Mouse (Mus musculus): ENCODE results near the gene Cel. TPM values are rescaled to one million over a fixed set of nuclear protein-coding genes. Genes with fewer than 3 reads are reported as not detected.

Gene Cel
- not detected in 2 replicates for polyA plus RNA-seq (2014; fragmentation: Nextera tagmentation; extraction: Ambion mirVana)

- no peaks in the 10 kb centered on the region for H3K9me3 ChIP-seq (ENCODE audit: control insufficient read depth, low read length)
- 69% methylated on average over 6 of the region's 6 CpGs for WGBS
- H3K4me3 ChIP-seq (ENCODE audit: low read length), result no peak within 1 kb of the TSS
- H3K36me3 ChIP-seq (ENCODE audit: control insufficient read depth, insufficient read depth, low read length), result peaks cover 27% of the 10 kb centered on the region
- H3K27ac ChIP-seq (ENCODE audit: low read depth, low read length), result no peak within 1 kb of the TSS
- ATAC-seq (ENCODE audit: low FRiP score, low TSS enrichment), result no peak
- no peaks in the 10 kb centered on the region for H3K27me3 ChIP-seq (ENCODE audit: control insufficient read depth, insufficient read depth, low read length)
- H3K9ac ChIP-seq (ENCODE audit: low read depth, low read length), result no peak within 1 kb of the TSS
- no peak within 1 kb of the TSS for H3K4me2 ChIP-seq (replicated peaks; ENCODE audit: low read depth, low read length)
- H3K4me1 ChIP-seq (ENCODE audit: control insufficient read depth, insufficient read depth, low read length), result no peaks in the 10 kb centered on the region
Observed at GRCm38 (mm10) chr2:28563303-28563702, at the start of gene Cel. Cel (minus strand) TSS chr2:28563403.

DNA sequence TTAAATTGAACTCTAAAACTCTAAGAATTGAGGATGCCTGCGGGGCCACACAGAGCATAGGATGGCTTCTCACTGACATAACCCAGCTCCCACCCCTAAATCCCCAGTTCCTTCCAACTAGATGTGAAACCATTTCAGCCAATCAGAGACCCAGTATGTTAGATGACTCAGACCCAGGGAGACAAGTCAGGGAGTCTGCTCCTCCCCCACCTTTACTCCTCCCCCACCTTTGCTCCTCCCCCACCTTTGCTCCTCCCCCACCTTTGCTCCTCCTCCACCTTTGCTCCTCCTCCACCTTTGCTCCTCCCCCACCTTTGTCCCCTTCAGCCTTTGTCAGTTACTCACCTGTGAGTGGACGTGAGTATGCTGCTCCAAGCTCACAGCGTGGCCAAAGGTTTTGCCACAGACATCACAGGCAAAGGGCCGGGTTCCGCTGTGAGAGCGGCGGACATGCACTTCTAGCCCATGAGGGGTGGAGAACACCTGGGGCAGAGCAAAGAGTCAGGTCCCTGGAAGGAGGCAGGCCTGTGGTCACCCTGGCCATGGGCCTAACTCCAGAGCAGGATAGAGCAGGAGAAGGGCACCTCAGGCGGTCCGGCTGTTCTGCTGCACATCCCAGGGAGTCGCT, 49.3 kb upstream of the Cel start:
- Histone ChIP-seq H3K9me3 (ENCODE audit: control insufficient read depth, low read length) (no peaks in the 10 kb centered on the region), H3K4me2 (replicated peaks; ENCODE audit: low read depth, low read length) (no peak overlapping the region), H3K27ac (ENCODE audit: low read depth, low read length) (no peak overlapping the region), H3K9ac (ENCODE audit: low read depth, low read length) (no peak overlapping the region), H3K27me3 (ENCODE audit: control insufficient read depth, insufficient read depth, low read length) (no peaks in the 10 kb centered on the region), H3K4me3 (ENCODE audit: low read length) (no peak overlapping the region), H3K4me1 (ENCODE audit: control insufficient read depth, insufficient read depth, low read length) (0 out of 2 replicates have a peak, but pooled peaks cover 3% of the 10 kb centered on the region), H3K36me3 (ENCODE audit: control insufficient read depth, insufficient read depth, low read length) (no peaks in the 10 kb centered on the region)
- ATAC-seq (ENCODE audit: low FRiP score, low TSS enrichment), result no peak
- 68% methylated on average over 10 of the region's 10 CpGs for WGBS

GRCm38 (mm10) chr2:28611407-28611787, 48.2 kb upstream of the Cel start:
- 0 out of 2 replicates have a peak, but pooled peaks cover 6% of the 10 kb centered on the region for H3K4me1 ChIP-seq (ENCODE audit: control insufficient read depth, insufficient read depth, low read length)
- ATAC-seq (ENCODE audit: low FRiP score, low TSS enrichment), result no peak
- 76% methylated on average over 17 of the region's 17 CpGs for WGBS

GRCm38 (mm10) chr2:28610716-28611406, 47.7 kb upstream of the Cel start:
- H3K9me3 ChIP-seq (ENCODE audit: control insufficient read depth, low read length), result no peaks in the 10 kb centered on the region
- no peak overlapping the region for H3K27ac ChIP-seq (ENCODE audit: low read depth, low read length)
- no peak overlapping the region for H3K4me2 ChIP-seq (replicated peaks; ENCODE audit: low read depth, low read length)
- no peaks in the 10 kb centered on the region for H3K27me3 ChIP-seq (ENCODE audit: control insufficient read depth, insufficient read depth, low read length)
- no peak overlapping the region for H3K9ac ChIP-seq (ENCODE audit: low read depth, low read length)
- peaks cover 10% of the 10 kb centered on the region; the same call in 1 of the 2 replicates for H3K4me1 ChIP-seq (ENCODE audit: control insufficient read depth, insufficient read depth, low read length)
- 76% methylated on average over 12 of the region's 12 CpGs for WGBS
- H3K36me3 ChIP-seq (ENCODE audit: control insufficient read depth, insufficient read depth, low read length), result no peaks in the 10 kb centered on the region
- no peak overlapping the region for H3K4me3 ChIP-seq (ENCODE audit: low read length)
- no peak for ATAC-seq (ENCODE audit: low FRiP score, low TSS enrichment)

More at GRCm38 (mm10) chr2:28611407-28611787, 48.2 kb upstream of the Cel start:
- Histone ChIP-seq H3K9me3 (ENCODE audit: control insufficient read depth, low read length) (no peaks in the 10 kb centered on the region), H3K4me3 (ENCODE audit: low read length) (no peak overlapping the region), H3K27ac (ENCODE audit: low read depth, low read length) (no peak overlapping the region), H3K27me3 (ENCODE audit: control insufficient read depth, insufficient read depth, low read length) (no peaks in the 10 kb centered on the region), H3K36me3 (ENCODE audit: control insufficient read depth, insufficient read depth, low read length) (no peaks in the 10 kb centered on the region), H3K9ac (ENCODE audit: low read depth, low read length) (no peak overlapping the region), H3K4me2 (replicated peaks; ENCODE audit: low read depth, low read length) (no peak overlapping the region)

GRCm38 (mm10) chr2:28609851-28610250, 46.6 kb upstream of the Cel start:
- Histone ChIP-seq H3K27me3 (ENCODE audit: control insufficient read depth, insufficient read depth, low read length) (no peaks in the 10 kb centered on the region), H3K9ac (ENCODE audit: low read depth, low read length) (no peak overlapping the region), H3K9me3 (ENCODE audit: control insufficient read depth, low read length) (no peaks in the 10 kb centered on the region), H3K4me2 (replicated peaks; ENCODE audit: low read depth, low read length) (no peak overlapping the region), H3K27ac (ENCODE audit: low read depth, low read length) (no peak overlapping the region), H3K4me1 (ENCODE audit: control insufficient read depth, insufficient read depth, low read length) (peaks cover 10% of the 10 kb centered on the region; the same call in 1 of the 2 replicates), H3K4me3 (ENCODE audit: low read length) (no peak overlapping the region), H3K36me3 (ENCODE audit: control insufficient read depth, insufficient read depth, low read length) (no peaks in the 10 kb centered on the region)
- ATAC-seq (ENCODE audit: low FRiP score, low TSS enrichment), result no peak
- 77% methylated on average over 10 of the region's 10 CpGs for WGBS

- WGBS, result 50% methylated on average over 10 of the region's 10 CpGs
- H3K4me1 ChIP-seq (ENCODE audit: control insufficient read depth, insufficient read depth, low read length), result peaks cover 10% of the 10 kb centered on the region; the same call in 1 of the 2 replicates
- H3K9ac ChIP-seq (ENCODE audit: low read depth, low read length), result no peak overlapping the region
- no peak for ATAC-seq (ENCODE audit: low FRiP score, low TSS enrichment)
- no peak overlapping the region for H3K4me2 ChIP-seq (replicated peaks; ENCODE audit: low read depth, low read length)
- H3K27me3 ChIP-seq (ENCODE audit: control insufficient read depth, insufficient read depth, low read length), result no peaks in the 10 kb centered on the region
- no peak overlapping the region for H3K27ac ChIP-seq (ENCODE audit: low read depth, low read length)
- H3K4me3 ChIP-seq (ENCODE audit: low read length), result no peak overlapping the region
- no peaks in the 10 kb centered on the region for H3K36me3 ChIP-seq (ENCODE audit: control insufficient read depth, insufficient read depth, low read length)
- H3K9me3 ChIP-seq (ENCODE audit: control insufficient read depth, low read length), result no peaks in the 10 kb centered on the region
Observed at GRCm38 (mm10) chr2:28607341-28608165, 44.4 kb upstream of the Cel start.

GRCm38 (mm10) chr2:28606601-28607340, 43.6 kb upstream of the Cel start:
- H3K27ac ChIP-seq (ENCODE audit: low read depth, low read length), result no peak overlapping the region; the same call in 1 of the 2 replicates
- ATAC-seq (ENCODE audit: low FRiP score, low TSS enrichment), result no peak
- 65% methylated on average over 8 of the region's 8 CpGs for WGBS

DNA sequence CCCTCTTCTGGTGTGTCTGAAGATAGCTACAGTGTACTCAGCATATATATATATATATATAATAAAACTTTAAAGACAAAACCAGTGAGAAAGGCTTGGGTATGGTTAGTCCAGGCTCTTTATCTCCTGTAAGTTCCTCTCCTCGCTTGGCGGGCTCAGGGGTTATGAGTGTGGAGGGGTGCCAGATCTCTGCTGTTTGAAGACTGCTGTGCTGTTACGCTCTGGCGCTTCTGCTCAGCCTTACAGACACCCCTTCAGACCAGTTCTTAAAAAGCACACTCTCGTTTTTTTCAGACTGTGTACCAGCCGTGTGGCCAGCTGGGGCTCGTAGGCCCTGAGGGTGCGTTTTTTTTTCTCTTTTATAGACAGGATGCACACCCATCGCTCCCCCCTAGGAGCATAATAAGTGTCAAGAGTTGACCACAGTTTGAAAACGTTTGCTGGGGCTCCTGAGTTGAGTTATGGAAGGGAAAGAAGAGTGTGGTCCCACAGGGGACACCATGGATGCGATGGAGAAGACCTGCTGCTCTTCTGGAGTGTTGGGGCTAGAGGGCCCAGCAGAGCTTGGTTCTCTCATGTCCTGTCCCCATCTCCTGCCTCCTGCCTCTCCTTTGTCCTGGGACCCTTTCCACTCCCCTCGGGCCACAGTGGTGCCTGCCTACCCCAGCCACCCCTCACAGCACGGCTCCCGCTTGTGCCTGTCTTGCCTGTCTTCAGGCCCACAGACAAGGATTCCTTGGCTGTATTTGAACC, 42.8 kb upstream of the Cel start:
- no peak overlapping the region for H3K9ac ChIP-seq (ENCODE audit: low read depth, low read length)
- H3K27me3 ChIP-seq (ENCODE audit: control insufficient read depth, insufficient read depth, low read length), result no peaks in the 10 kb centered on the region
- H3K4me1 ChIP-seq (ENCODE audit: control insufficient read depth, insufficient read depth, low read length), result peaks cover 17% of the 10 kb centered on the region; the same call in 1 of the 2 replicates
- H3K27ac ChIP-seq (ENCODE audit: low read depth, low read length), result no peak overlapping the region; the same call in 1 of the 2 replicates
- H3K36me3 ChIP-seq (ENCODE audit: control insufficient read depth, insufficient read depth, low read length), result no peaks in the 10 kb centered on the region
- no peak overlapping the region for H3K4me2 ChIP-seq (replicated peaks; ENCODE audit: low read depth, low read length)
- H3K4me3 ChIP-seq (ENCODE audit: low read length), result no peak overlapping the region
- peak; percentile 40 for ATAC-seq (ENCODE audit: low FRiP score, low TSS enrichment)
- WGBS, result 53% methylated on average over 14 of the region's 14 CpGs
- no peaks in the 10 kb centered on the region for H3K9me3 ChIP-seq (ENCODE audit: control insufficient read depth, low read length)

More at GRCm38 (mm10) chr2:28606601-28607340, 43.6 kb upstream of the Cel start:
- Histone ChIP-seq H3K27me3 (ENCODE audit: control insufficient read depth, insufficient read depth, low read length) (no peaks in the 10 kb centered on the region), H3K36me3 (ENCODE audit: control insufficient read depth, insufficient read depth, low read length) (no peaks in the 10 kb centered on the region), H3K4me3 (ENCODE audit: low read length) (no peak overlapping the region), H3K4me2 (replicated peaks; ENCODE audit: low read depth, low read length) (no peak overlapping the region), H3K9me3 (ENCODE audit: control insufficient read depth, low read length) (no peaks in the 10 kb centered on the region), H3K9ac (ENCODE audit: low read depth, low read length) (no peak overlapping the region), H3K4me1 (ENCODE audit: control insufficient read depth, insufficient read depth, low read length) (peaks cover 16% of the 10 kb centered on the region; the same call in 1 of the 2 replicates)
